Mouse (Mus musculus) MEL (cell line): ENCODE measurements around the gene Ndufa1. TPM values are rescaled to one million over a fixed set of nuclear protein-coding genes. Genes with fewer than 3 reads are reported as not detected.
A peak's percentile ranks its signal among the peaks of the same experiment; 100 is the strongest.
"Not testable (repeated sequence)": the region's sequence is repeated elsewhere in the genome, so short reads cannot be mapped to it uniquely, and the experiment has no call there.

Experiments
- DNase-seq: peaks from one replicate; pipeline ENCODE4 v3.0.0; 2011; ENCODE audit warnings: low read depth, low spot score
- H3K27ac ChIP-seq: 2 replicates; pipeline ENCODE4 v1.5.1; 2012; ENCODE audit warnings: low read depth, mild to moderate bottlenecking, control low read depth, low read length, moderate library complexity; ENCODE audit not compliant: control insufficient read depth
- H3K27me3 ChIP-seq, 2 experiments: fragments of 150-350 bp in 1 of 2; sonication (generic) in 1 of 2; 2 replicates each; pipeline ENCODE4 v1.6.1; 2012; ENCODE audit warnings: low read length in 2 of 2, mild to moderate bottlenecking in 2 of 2, improper control_type of control experiment in 1 of 2, moderate library complexity in 1 of 2; ENCODE audit not compliant: insufficient read depth in 2 of 2, control insufficient read depth in 1 of 2
- H3K36me3 ChIP-seq, 2 experiments: 2 replicates each; pipeline ENCODE4 v1.6.1; 2012 to 2014; ENCODE audit warnings: low read length in 2 of 2, improper control_type of control experiment in 1 of 2, inconsistent platforms in 1 of 2, mild to moderate bottlenecking in 1 of 2; ENCODE audit not compliant: insufficient read depth in 2 of 2, control insufficient read depth in 1 of 2
- H3K4me1 ChIP-seq, 2 experiments: fragments of 150-350 bp in 1 of 2; sonication (generic) in 1 of 2; 2 replicates each; pipeline ENCODE4 v1.6.1; 2012; ENCODE audit warnings: low read length in 2 of 2, improper control_type of control experiment in 1 of 2, mild to moderate bottlenecking in 1 of 2; ENCODE audit not compliant: insufficient read depth in 2 of 2, control insufficient read depth in 1 of 2
- H3K4me3 ChIP-seq, 2 experiments: fragments of 150-350 bp in 1 of 2; sonication (generic) in 1 of 2; 2 replicates each; pipeline ENCODE4 v1.5.1; 2012; ENCODE audit warnings: low read depth in 2 of 2, low read length in 2 of 2, mild to moderate bottlenecking in 2 of 2, moderate library complexity in 2 of 2, control low read depth in 1 of 2, improper control_type of control experiment in 1 of 2; ENCODE audit not compliant: control insufficient read depth in 1 of 2, insufficient read depth in 1 of 2
- H3K79me2 ChIP-seq: 2 replicates; pipeline ENCODE4 v1.6.1; 2012; ENCODE audit warnings: mild to moderate bottlenecking, low read length, moderate library complexity; ENCODE audit not compliant: control insufficient read depth, poor library complexity, insufficient read depth
- H3K9ac ChIP-seq: 2 replicates; pipeline ENCODE4 v1.6.1; 2012; ENCODE audit warnings: low read depth, mild to moderate bottlenecking, control low read depth, low read length, moderate library complexity; ENCODE audit not compliant: control insufficient read depth, poor library complexity, severe bottlenecking
- H3K9me3 ChIP-seq: fragments of 150-350 bp; sonication (generic); replicated peaks from 2 replicates; pipeline ENCODE4 v1.6.1; 2012; ENCODE audit warnings: mild to moderate bottlenecking, low read length, improper control_type of control experiment, moderate library complexity; ENCODE audit not compliant: insufficient read depth
- CHD1 ChIP-seq: IDR thresholded peaks from 2 replicates; pipeline ENCODE4 v1.6.1; 2012; ENCODE audit warnings: low read depth, mild to moderate bottlenecking, inconsistent platforms, low read length, improper control_type of control experiment
- CHD2 ChIP-seq: IDR thresholded peaks from 2 replicates; pipeline ENCODE4 v1.6.1; 2011; ENCODE audit warnings: low read length, improper control_type of control experiment
- CTCF ChIP-seq, 3 experiments: IDR thresholded peaks in 2 of 3; conservative IDR thresholded peaks in 1 of 3; 2 replicates each; pipeline ENCODE4 v1.5.1; 2011 to 2012; ENCODE audit warnings: low read length in 3 of 3, low read depth in 2 of 3, mild to moderate bottlenecking in 2 of 3, improper control_type of control experiment in 1 of 3, inconsistent platforms in 1 of 3, mixed read lengths in 1 of 3, moderate library complexity in 1 of 3; ENCODE audit not compliant: control insufficient read depth in 1 of 3, insufficient read depth in 1 of 3, poor library complexity in 1 of 3, severe bottlenecking in 1 of 3
- GATA1 ChIP-seq: IDR thresholded peaks from 2 replicates; pipeline ENCODE4 v1.6.1; 2011; ENCODE audit warnings: low read depth, low read length, improper control_type of control experiment
- HCFC1 ChIP-seq: IDR thresholded peaks from 2 replicates; pipeline ENCODE4 v1.6.1; 2012; ENCODE audit warnings: low read depth, mild to moderate bottlenecking, inconsistent platforms, low read length, improper control_type of control experiment, moderate library complexity
- JUND ChIP-seq: IDR thresholded peaks from 2 replicates; pipeline ENCODE4 v1.6.1; 2011; ENCODE audit warnings: low read depth, mild to moderate bottlenecking, improper control_type of control experiment, low read length
- MEF2A ChIP-seq: IDR thresholded peaks from 2 replicates; pipeline ENCODE4 v1.6.1; 2014; ENCODE audit warnings: low read depth, mild to moderate bottlenecking, inconsistent platforms, low read length, improper control_type of control experiment; ENCODE audit not compliant: poor library complexity, insufficient replicate concordance, severe bottlenecking; ENCODE audit errors: extremely low read depth
- MXI1 ChIP-seq: IDR thresholded peaks from 2 replicates; pipeline ENCODE4 v1.6.1; 2011; ENCODE audit warnings: mild to moderate bottlenecking, low read depth, low read length, improper control_type of control experiment
- MYC ChIP-seq: IDR thresholded peaks from 2 replicates; pipeline ENCODE4 v1.6.1; 2011; ENCODE audit warnings: low read depth, mild to moderate bottlenecking, low read length, improper control_type of control experiment, moderate library complexity
- RAD21 ChIP-seq: IDR thresholded peaks from 2 replicates; pipeline ENCODE4 v1.6.1; 2011; ENCODE audit warnings: mild to moderate bottlenecking, low read depth, low read length, improper control_type of control experiment
- SMC3 ChIP-seq: IDR thresholded peaks from 2 replicates; pipeline ENCODE4 v1.6.1; 2011; ENCODE audit warnings: low read depth, low read length, improper control_type of control experiment
- TBP ChIP-seq: IDR thresholded peaks from 2 replicates; pipeline ENCODE4 v1.8.0; 2011; ENCODE audit warnings: low read depth, low read length, improper control_type of control experiment
- USF1 ChIP-seq: IDR thresholded peaks from 2 replicates; pipeline ENCODE4 v1.6.1; 2014; ENCODE audit warnings: low read depth, mild to moderate bottlenecking, inconsistent platforms, low read length, improper control_type of control experiment, moderate library complexity
- ZC3H11A ChIP-seq: IDR thresholded peaks from 2 replicates; pipeline ENCODE4 v1.6.1; 2012; ENCODE audit warnings: low read depth, mild to moderate bottlenecking, inconsistent platforms, low read length, improper control_type of control experiment
- ZKSCAN1 ChIP-seq: IDR thresholded peaks from 2 replicates; pipeline ENCODE4 v1.6.1; 2012; ENCODE audit warnings: low read depth, mild to moderate bottlenecking, inconsistent platforms, low read length, improper control_type of control experiment, moderate library complexity
- ZNF384 ChIP-seq: IDR thresholded peaks from 2 replicates; pipeline ENCODE4 v1.6.1; 2012; ENCODE audit warnings: low read depth, mild to moderate bottlenecking, inconsistent platforms, low read length, improper control_type of control experiment
- polyA plus RNA-seq, 2 experiments: library from polyadenylated mRNA; stranded (reverse) in 1 of 2; unstranded in 1 of 2; fragments of >175 nt in 1 of 2; fragments of >200 nt in 1 of 2; gene quantifications; 2 replicates each; pipeline versions ENCODE4 v1.2.1 to v1.2.4; 2012; ENCODE audit warnings: low replicate concordance in 2 of 2, low read depth in 1 of 2; ENCODE audit not compliant: insufficient read length in 2 of 2, insufficient read depth in 1 of 2, missing spikeins in 1 of 2
- total RNA-seq: library from RNA; depleted of rRNA; stranded (reverse); fragments of 300-350 nt; gene quantifications from 2 replicates; pipeline ENCODE4 v1.2.3, GENCODE M21; 2012

Ndufa1 gene
- total and polyA plus RNA-seq, 3 experiments, result 245 to 341 TPM; not detected in 1

- H3K79me2 ChIP-seq, H3K27me3 ChIP-seq, H3K36me3 ChIP-seq, H3K27ac ChIP-seq, H3K9me3 ChIP-seq, H3K4me1 ChIP-seq: not testable (repeated sequence)
- Histone ChIP-seq H3K4me3 (peak overlapping the region; percentile 36 to 43; a peak in 3 of 4 replicates), H3K9ac (peak overlapping the region; percentile 34)
- DNase-seq, result peak; percentile 42
- TF ChIP-seq ZNF384, result peak; percentile 90
These were observed 6.6 kb downstream of the Ndufa1 start for GRCm38 (mm10) chrX:37184401-37184800.

- no peaks in the 10 kb centered on the region for H3K36me3 ChIP-seq
- H3K4me1 ChIP-seq, result no peaks in the 10 kb centered on the region
- no peaks in the 10 kb centered on the region for H3K27me3 ChIP-seq
- TF ChIP-seq CHD2, result no peak
- TF ChIP-seq USF1, result no peak
- TF ChIP-seq GATA1, result no peak
- TF ChIP-seq ZKSCAN1, result no peak
- TF ChIP-seq, all 39 proteins: peak for 0
- no peak within 1 kb of the TSS for H3K9ac ChIP-seq
- H3K9me3 ChIP-seq, result no peaks in the 10 kb centered on the region
- DNase-seq, result no peak
- no peak within 1 kb of the TSS for H3K4me3 ChIP-seq
- no peaks in the 10 kb centered on the region for H3K79me2 ChIP-seq
- H3K27ac ChIP-seq, result no peak within 1 kb of the TSS
These were observed 22.2 kb downstream of the Ndufa1 start, which contains the start of gene Akap14 for GRCm38 (mm10) chrX:37168742-37169141. TSS of gene Akap14 (minus strand) at chrX:37168842.

GRCm38 (mm10) chrX:37167085-37167484 is 23.9 kb downstream of the Ndufa1 start:
- H3K36me3 ChIP-seq, result no peaks in the 10 kb centered on the region
- H3K79me2 ChIP-seq, result no peaks in the 10 kb centered on the region
- no peak overlapping the region for H3K9ac ChIP-seq
- no peaks in the 10 kb centered on the region for H3K9me3 ChIP-seq
- H3K4me3 ChIP-seq, result no peak overlapping the region
- H3K4me1 ChIP-seq, result no peaks in the 10 kb centered on the region
- DNase-seq, result peak; percentile 70
- H3K27ac ChIP-seq, result no peak overlapping the region
- TF ChIP-seq CTCF (IDR thresholded peaks at IDR 0.05 in 2 of 3, conservative IDR thresholded peaks at IDR 0.05 in 1 of 3; ENCODE audit: control insufficient read depth in 1 of 3, insufficient read depth in 1 of 3, low read depth in 2 of 3, low read length in 3 of 3, poor library complexity in 1 of 3, severe bottlenecking in 1 of 3), result peak; percentile 45 to 74 (median 66)
- TF ChIP-seq RAD21, result peak; percentile 43
- TF ChIP-seq MEF2A, result no peak
- TF ChIP-seq TBP, result no peak
- TF ChIP-seq SMC3, result 0 out of 2 replicates have a peak, but pooled peaks have one; percentile 25
- TF ChIP-seq MYC, result 0 out of 2 replicates have a peak, but pooled peaks have one; percentile 26
- no peak for TF ChIP-seq JUND
- TF ChIP-seq ZC3H11A, result no peak
- no peak for TF ChIP-seq CHD1
- no peak for TF ChIP-seq MXI1
- TF ChIP-seq HCFC1, result no peak
- H3K27me3 ChIP-seq, result no peaks in the 10 kb centered on the region
